Mouse (Mus musculus) bone marrow, adult 2 months (tissue): Measurements from ENCODE around the gene Ackr3.

Source experiments
- CTCF ChIP-seq: fragments of 200-500 bp; IDR thresholded peaks from 2 replicates; pipeline ENCODE4 v1.5.1; 2011; ENCODE audit warnings: low read length, control low read depth; ENCODE audit not compliant: control insufficient read depth, insufficient read depth
- POLR2A ChIP-seq: fragments of 200-500 bp; IDR thresholded peaks from 2 replicates; pipeline ENCODE4 v1.6.1; 2011; ENCODE audit warnings: low read depth, mild to moderate bottlenecking, control low read depth, low read length, borderline replicate concordance; ENCODE audit not compliant: control insufficient read depth

- TF ChIP-seq CTCF (no peak), POLR2A (no peak)
Observed at GRCm38 (mm10) chr1:90210761-90211160, 7.0 kb downstream of the Ackr3 start.
